Mouse (Mus musculus): Measurements from ENCODE around the gene Slc30a1.

- TF ChIP-seq CTCF (IDR thresholded peaks at IDR 0.05; ENCODE audit: control insufficient read depth, insufficient read depth, insufficient read length) (no peak), MAX (IDR thresholded peaks at IDR 0.05) (no peak), MYOG (IDR thresholded peaks at IDR 0.05; ENCODE audit: control insufficient read depth, extremely low read depth, insufficient read length) (no peak), USF1 (IDR thresholded peaks at IDR 0.05; ENCODE audit: low read depth) (no peak)
Measured at GRCm38 (mm10) chr1:191861247-191861646, 45.3 kb upstream of the Slc30a1 start.
